Mouse (Mus musculus) layer of hippocampus, adult 9-11 months (tissue): ENCODE results near the gene Snx25.
A peak's percentile ranks its signal among the peaks of the same experiment; 100 is the strongest.
"Not testable (repeated sequence)": the region's sequence is repeated elsewhere in the genome, so short reads cannot be mapped to it uniquely, and the experiment has no call there.

ENCODE experiments used
- DNase-seq: peaks from one replicate; pipeline ENCODE4 v3.0.0; 2022

The Snx25 gene

GRCm38 (mm10) chr8:46135546-46135945 is 16.4 kb downstream of the Snx25 start:
- DNase-seq = not testable (repeated sequence)

- DNase-seq = no peak
Observed at GRCm38 (mm10) chr8:46130426-46130825, 21.5 kb downstream of the Snx25 start.

GRCm38 (mm10) chr8:46122498-46122897 is 29.5 kb downstream of the Snx25 start:
- no peak for DNase-seq

- no peak for DNase-seq
Observed at GRCm38 (mm10) chr8:46119176-46119575, 32.8 kb downstream of the Snx25 start.

- DNase-seq = peak; percentile 41
Observed at GRCm38 (mm10) chr8:46117172-46117571, 34.8 kb downstream of the Snx25 start.

GRCm38 (mm10) chr8:46113421-46114170 is 38.4 kb downstream of the Snx25 start:
- DNase-seq = not testable (repeated sequence)

GRCm38 (mm10) chr8:46107690-46108089 is 44.3 kb downstream of the Snx25 start:
- no peak for DNase-seq

- DNase-seq = peak; percentile 17
Observed at GRCm38 (mm10) chr8:46103434-46103833, 48.5 kb downstream of the Snx25 start.

- no peak for DNase-seq
Observed at GRCm38 (mm10) chr8:46092667-46093360, 59.1 kb downstream of the Snx25 start.

- DNase-seq = no peak
Observed at GRCm38 (mm10) chr8:46083141-46083540, 68.8 kb downstream of the Snx25 start.

- DNase-seq = no peak
Observed at GRCm38 (mm10) chr8:46081030-46081429, 70.9 kb downstream of the Snx25 start.

- DNase-seq = no peak
Observed at GRCm38 (mm10) chr8:46078866-46079265, 73.1 kb downstream of the Snx25 start.

GRCm38 (mm10) chr8:46075223-46075622 is 76.7 kb downstream of the Snx25 start:
- DNase-seq = no peak

- DNase-seq = no peak
Observed at GRCm38 (mm10) chr8:46073540-46074140, 78.3 kb downstream of the Snx25 start.

- no peak for DNase-seq
Observed at GRCm38 (mm10) chr8:46072798-46073197, 79.2 kb downstream of the Snx25 start.

- DNase-seq = peak; percentile 41
Observed at GRCm38 (mm10) chr8:46040260-46040659, 111.7 kb downstream of the Snx25 start.

- no peak for DNase-seq
Observed at GRCm38 (mm10) chr8:46039666-46040065, 112.3 kb downstream of the Snx25 start.

- DNase-seq = no peak
Observed at GRCm38 (mm10) chr8:46036217-46036616, 115.7 kb downstream of the Snx25 start.

GRCm38 (mm10) chr8:46024392-46024791 is 127.6 kb downstream of the Snx25 start:
- no peak for DNase-seq

- no peak for DNase-seq
Observed at GRCm38 (mm10) chr8:46022758-46023157, 129.2 kb downstream of the Snx25 start.

- no peak for DNase-seq
Observed at GRCm38 (mm10) chr8:46022203-46022602, 129.8 kb downstream of the Snx25 start.

- peak; percentile 31 for DNase-seq
Observed at GRCm38 (mm10) chr8:46010746-46011680, 140.9 kb downstream of the Snx25 start.

- no peak for DNase-seq
Observed at GRCm38 (mm10) chr8:46010306-46010705, 141.7 kb downstream of the Snx25 start.
